Mouse (Mus musculus): ENCODE data around the gene Nr1h4. TPM values are rescaled to one million over a fixed set of nuclear protein-coding genes. Genes with fewer than 3 reads are reported as not detected.

The Nr1h4 gene
- polyA plus RNA-seq, 1 experiment from 2014 or later: 8.4 TPM

GRCm38 (mm10) chr10:89491321-89491720, 42.1 kb downstream of the Nr1h4 start:
- H3K9me3 ChIP-seq (replicated peaks; ENCODE audit: control insufficient read depth, low read length): no peaks in the 10 kb centered on the region
- H3K4me3 ChIP-seq (ENCODE audit: low read depth, low read length): no peak overlapping the region
- H3K9ac ChIP-seq (ENCODE audit: low read depth, low read length): no peak overlapping the region
- no peak overlapping the region for H3K27ac ChIP-seq (ENCODE audit: low read length)
- no peaks in the 10 kb centered on the region for H3K36me3 ChIP-seq (ENCODE audit: control insufficient read depth, insufficient read depth)
- H3K4me1 ChIP-seq (ENCODE audit: control insufficient read depth, low read depth, low read length): no peaks in the 10 kb centered on the region; the same call in 1 of the 2 replicates
- no peaks in the 10 kb centered on the region for H3K27me3 ChIP-seq (ENCODE audit: control insufficient read depth, insufficient read depth, low read depth, low read length)
- ATAC-seq (ENCODE audit: low read depth): no peak
- H3K4me2 ChIP-seq (ENCODE audit: low read depth, low read length): no peak overlapping the region
- WGBS (ENCODE audit: insufficient replicate concordance): 57% methylated on average over 3 of the region's 3 CpGs

- Histone ChIP-seq H3K36me3 (ENCODE audit: control insufficient read depth, insufficient read depth) (no peaks in the 10 kb centered on the region), H3K4me1 (ENCODE audit: control insufficient read depth, low read depth, low read length) (no peaks in the 10 kb centered on the region; the same call in 1 of the 2 replicates), H3K27ac (ENCODE audit: low read length) (no peak overlapping the region), H3K27me3 (ENCODE audit: control insufficient read depth, insufficient read depth, low read depth, low read length) (no peaks in the 10 kb centered on the region), H3K9ac (ENCODE audit: low read depth, low read length) (no peak overlapping the region), H3K4me2 (ENCODE audit: low read depth, low read length) (no peak overlapping the region), H3K4me3 (ENCODE audit: low read depth, low read length) (no peak overlapping the region), H3K9me3 (replicated peaks; ENCODE audit: control insufficient read depth, low read length) (no peaks in the 10 kb centered on the region)
- WGBS (ENCODE audit: insufficient replicate concordance): 66% methylated on average over 3 of the region's 3 CpGs
- no peak for ATAC-seq (ENCODE audit: low read depth)
Observed at GRCm38 (mm10) chr10:89490250-89490649, 43.1 kb downstream of the Nr1h4 start.

- Histone ChIP-seq H3K4me3 (ENCODE audit: low read depth, low read length) (no peak overlapping the region), H3K4me1 (ENCODE audit: control insufficient read depth, low read depth, low read length) (no peaks in the 10 kb centered on the region), H3K27ac (ENCODE audit: low read length) (no peak overlapping the region), H3K27me3 (ENCODE audit: control insufficient read depth, insufficient read depth, low read depth, low read length) (no peaks in the 10 kb centered on the region), H3K9ac (ENCODE audit: low read depth, low read length) (no peak overlapping the region), H3K4me2 (ENCODE audit: low read depth, low read length) (no peak overlapping the region), H3K36me3 (ENCODE audit: control insufficient read depth, insufficient read depth) (no peaks in the 10 kb centered on the region), H3K9me3 (replicated peaks; ENCODE audit: control insufficient read depth, low read length) (no peaks in the 10 kb centered on the region)
- ATAC-seq (ENCODE audit: low read depth): no peak
- WGBS (ENCODE audit: insufficient replicate concordance): 34% methylated on average over 4 of the region's 4 CpGs
Observed at GRCm38 (mm10) chr10:89489459-89489858, 43.9 kb downstream of the Nr1h4 start.

GRCm38 (mm10) chr10:89486995-89487742, 46.2 kb downstream of the Nr1h4 start:
- Histone ChIP-seq H3K36me3 (ENCODE audit: control insufficient read depth, insufficient read depth) (no peaks in the 10 kb centered on the region), H3K27ac (ENCODE audit: low read length) (no peak overlapping the region), H3K27me3 (ENCODE audit: control insufficient read depth, insufficient read depth, low read depth, low read length) (no peaks in the 10 kb centered on the region), H3K4me1 (ENCODE audit: control insufficient read depth, low read depth, low read length) (no peaks in the 10 kb centered on the region; the same call in 1 of the 2 replicates), H3K4me2 (ENCODE audit: low read depth, low read length) (no peak overlapping the region), H3K4me3 (ENCODE audit: low read depth, low read length) (no peak overlapping the region), H3K9ac (ENCODE audit: low read depth, low read length) (no peak overlapping the region), H3K9me3 (replicated peaks; ENCODE audit: control insufficient read depth, low read length) (no peaks in the 10 kb centered on the region)
- 51% methylated on average over 4 of the region's 4 CpGs for WGBS (ENCODE audit: insufficient replicate concordance)
- ATAC-seq (ENCODE audit: low read depth): no peak

- Histone ChIP-seq H3K36me3 (ENCODE audit: control insufficient read depth, insufficient read depth) (no peaks in the 10 kb centered on the region), H3K4me1 (ENCODE audit: control insufficient read depth, low read depth, low read length) (no peaks in the 10 kb centered on the region; the same call in 1 of the 2 replicates), H3K9me3 (replicated peaks; ENCODE audit: control insufficient read depth, low read length) (no peaks in the 10 kb centered on the region), H3K4me2 (ENCODE audit: low read depth, low read length) (no peak overlapping the region), H3K27me3 (ENCODE audit: control insufficient read depth, insufficient read depth, low read depth, low read length) (no peaks in the 10 kb centered on the region), H3K4me3 (ENCODE audit: low read depth, low read length) (no peak overlapping the region), H3K9ac (ENCODE audit: low read depth, low read length) (no peak overlapping the region), H3K27ac (ENCODE audit: low read length) (no peak overlapping the region)
- no peak for ATAC-seq (ENCODE audit: low read depth)
Observed at GRCm38 (mm10) chr10:89484907-89485306, 48.5 kb downstream of the Nr1h4 start.

GRCm38 (mm10) chr10:89483812-89484602, 49.4 kb downstream of the Nr1h4 start:
- ATAC-seq (ENCODE audit: low read depth): peak; percentile 70
- no peaks in the 10 kb centered on the region for H3K9me3 ChIP-seq (replicated peaks; ENCODE audit: control insufficient read depth, low read length)
- H3K4me2 ChIP-seq (ENCODE audit: low read depth, low read length): no peak overlapping the region
- no peak overlapping the region for H3K27ac ChIP-seq (ENCODE audit: low read length)
- H3K9ac ChIP-seq (ENCODE audit: low read depth, low read length): no peak overlapping the region
- no peaks in the 10 kb centered on the region; the same call in 1 of the 2 replicates for H3K4me1 ChIP-seq (ENCODE audit: control insufficient read depth, low read depth, low read length)
- no peak overlapping the region for H3K4me3 ChIP-seq (ENCODE audit: low read depth, low read length)
- no peaks in the 10 kb centered on the region for H3K36me3 ChIP-seq (ENCODE audit: control insufficient read depth, insufficient read depth)
- WGBS (ENCODE audit: insufficient replicate concordance): 51% methylated on average over 18 of the region's 18 CpGs
- no peaks in the 10 kb centered on the region for H3K27me3 ChIP-seq (ENCODE audit: control insufficient read depth, insufficient read depth, low read depth, low read length)

GRCm38 (mm10) chr10:89483113-89483512, 50.3 kb downstream of the Nr1h4 start:
- Histone ChIP-seq H3K9ac (ENCODE audit: low read depth, low read length) (no peak overlapping the region), H3K4me3 (ENCODE audit: low read depth, low read length) (no peak overlapping the region), H3K9me3 (replicated peaks; ENCODE audit: control insufficient read depth, low read length) (no peaks in the 10 kb centered on the region), H3K27me3 (ENCODE audit: control insufficient read depth, insufficient read depth, low read depth, low read length) (no peaks in the 10 kb centered on the region), H3K27ac (ENCODE audit: low read length) (no peak overlapping the region), H3K36me3 (ENCODE audit: control insufficient read depth, insufficient read depth) (no peaks in the 10 kb centered on the region), H3K4me2 (ENCODE audit: low read depth, low read length) (no peak overlapping the region), H3K4me1 (ENCODE audit: control insufficient read depth, low read depth, low read length) (no peaks in the 10 kb centered on the region; the same call in 1 of the 2 replicates)
- no peak for ATAC-seq (ENCODE audit: low read depth)
- WGBS (ENCODE audit: insufficient replicate concordance): 70% methylated on average over 14 of the region's 14 CpGs

GRCm38 (mm10) chr10:89482142-89482681, 51.2 kb downstream of the Nr1h4 start:
- no peaks in the 10 kb centered on the region for H3K27me3 ChIP-seq (ENCODE audit: control insufficient read depth, insufficient read depth, low read depth, low read length)
- no peaks in the 10 kb centered on the region; the same call in 1 of the 2 replicates for H3K4me1 ChIP-seq (ENCODE audit: control insufficient read depth, low read depth, low read length)
- no peak for ATAC-seq (ENCODE audit: low read depth)
- H3K4me3 ChIP-seq (ENCODE audit: low read depth, low read length): no peak overlapping the region
- H3K27ac ChIP-seq (ENCODE audit: low read length): no peak overlapping the region
- 77% methylated on average over 10 of the region's 10 CpGs for WGBS (ENCODE audit: insufficient replicate concordance)
- no peaks in the 10 kb centered on the region for H3K36me3 ChIP-seq (ENCODE audit: control insufficient read depth, insufficient read depth)
- H3K4me2 ChIP-seq (ENCODE audit: low read depth, low read length): no peak overlapping the region
- no peaks in the 10 kb centered on the region for H3K9me3 ChIP-seq (replicated peaks; ENCODE audit: control insufficient read depth, low read length)
- no peak overlapping the region for H3K9ac ChIP-seq (ENCODE audit: low read depth, low read length)

- Histone ChIP-seq H3K27me3 (ENCODE audit: control insufficient read depth, insufficient read depth, low read depth, low read length) (no peaks in the 10 kb centered on the region), H3K4me1 (ENCODE audit: control insufficient read depth, low read depth, low read length) (no peaks in the 10 kb centered on the region; the same call in 1 of the 2 replicates), H3K4me2 (ENCODE audit: low read depth, low read length) (no peak overlapping the region), H3K36me3 (ENCODE audit: control insufficient read depth, insufficient read depth) (no peaks in the 10 kb centered on the region), H3K9ac (ENCODE audit: low read depth, low read length) (no peak overlapping the region), H3K9me3 (replicated peaks; ENCODE audit: control insufficient read depth, low read length) (no peaks in the 10 kb centered on the region), H3K4me3 (ENCODE audit: low read depth, low read length) (no peak overlapping the region), H3K27ac (ENCODE audit: low read length) (no peak overlapping the region)
- ATAC-seq (ENCODE audit: low read depth): no peak
- WGBS (ENCODE audit: insufficient replicate concordance): 67% methylated on average over 7 of the region's 7 CpGs
Observed at GRCm38 (mm10) chr10:89481638-89482037, 51.7 kb downstream of the Nr1h4 start.
